Mouse (Mus musculus) stomach, embryonic 14.5 days (tissue): Measurements from ENCODE around the gene Cxcl10. TPM values are rescaled to one million over a fixed set of nuclear protein-coding genes. Genes with fewer than 3 reads are reported as not detected.

Source experiments
- ATAC-seq: fragments of 200-750 bp; cut with Nextera tagmentation; 2 replicates; pipeline ENCODE4 v1.8.0; 2017; ENCODE audit warnings: low read depth, moderate TSS enrichment; ENCODE audit not compliant: insufficient number of reproducible peaks, insufficient read depth, low FRiP score
- H3K27ac ChIP-seq: fragments of 300-500 bp; sonication (generic); 2 replicates; pipeline ENCODE4 v1.5.1; 2014; ENCODE audit warnings: mild to moderate bottlenecking, low read length, moderate library complexity, mixed read lengths
- H3K27me3 ChIP-seq: fragments of 300-500 bp; sonication (generic); 2 replicates; pipeline ENCODE4 v1.6.1; 2014; ENCODE audit warnings: low read length, control low read depth, mixed read lengths; ENCODE audit not compliant: control insufficient read depth, insufficient read depth
- H3K36me3 ChIP-seq: fragments of 300-500 bp; sonication (generic); 2 replicates; pipeline ENCODE4 v1.6.1; 2014; ENCODE audit warnings: mild to moderate bottlenecking, control low read depth, low read length, moderate library complexity, mixed read lengths; ENCODE audit not compliant: control insufficient read depth, insufficient read depth
- H3K4me1 ChIP-seq: fragments of 300-500 bp; sonication (generic); 2 replicates; pipeline ENCODE4 v1.6.1; 2014; ENCODE audit warnings: low read length, control low read depth, mixed read lengths; ENCODE audit not compliant: control insufficient read depth, insufficient read depth
- H3K4me2 ChIP-seq: fragments of 300-500 bp; sonication (generic); replicated peaks from 2 replicates; pipeline ENCODE4 v1.6.1; 2014; ENCODE audit warnings: low read depth, low read length, control low read depth
- H3K4me3 ChIP-seq: fragments of 300-500 bp; sonication (generic); 2 replicates; pipeline ENCODE4 v1.5.1; 2014; ENCODE audit warnings: low read depth, low read length, control low read depth
- H3K9ac ChIP-seq: fragments of 300-500 bp; sonication (generic); replicated peaks from 2 replicates; pipeline ENCODE4 v1.6.1; 2014; ENCODE audit warnings: low read depth, mild to moderate bottlenecking, control low read depth, low read length, moderate library complexity, mixed read lengths
- H3K9me3 ChIP-seq: fragments of 300-500 bp; sonication (generic); 2 replicates; pipeline ENCODE4 v1.6.1; 2016; ENCODE audit warnings: low read depth, low read length, control low read depth; ENCODE audit not compliant: control insufficient read depth
- WGBS: fragments of 180-500 bp; shearing (Covaris S2); extraction: QIAGEN DNeasy Blood & Tissue Kit; methylation state at CpG from one replicate; pipeline ENCODE4 v1.1.7; 2014; 5-methylcytosine and 5-hydroxymethylcytosine counted together
- polyA plus RNA-seq: library from polyadenylated mRNA; unstranded; fragments of >200 nt; fragmentation: Nextera tagmentation; extraction: Ambion mirVana; gene quantifications from 2 replicates; pipeline ENCODE4 v1.2.1, GENCODE M21; 2014

Cxcl10 gene
- polyA plus RNA-seq, result 0.54 and 0.94 TPM in 2 replicates

- no peaks in the 10 kb centered on the region for H3K36me3 ChIP-seq
- peak within 1 kb of the TSS; percentile 17; the same call in 1 of the 2 replicates for H3K4me3 ChIP-seq
- H3K9me3 ChIP-seq, result no peaks in the 10 kb centered on the region
- H3K27me3 ChIP-seq, result no peaks in the 10 kb centered on the region
- no peaks in the 10 kb centered on the region for H3K4me1 ChIP-seq
- H3K27ac ChIP-seq, result no peak within 1 kb of the TSS
- peak; percentile 63; the same call in 1 of the 2 replicates for ATAC-seq
- H3K9ac ChIP-seq, result no peak within 1 kb of the TSS
- H3K4me2 ChIP-seq, result peak within 1 kb of the TSS; percentile 50
- WGBS, result 13% methylated on average over 14 of the region's 14 CpGs
Observed at GRCm38 (mm10) chr5:92348794-92349413, at the start of gene Cxcl10. Gene Cxcl10 (minus strand): TSS chr5:92348889.

GRCm38 (mm10) chr5:92398153-92398552 lies 49.5 kb upstream of the Cxcl10 start:
- ATAC-seq, result peak; percentile 68
- Histone ChIP-seq H3K4me2 (no peak overlapping the region), H3K9me3 (no peaks in the 10 kb centered on the region), H3K27ac (no peak overlapping the region), H3K4me1 (no peaks in the 10 kb centered on the region), H3K36me3 (no peaks in the 10 kb centered on the region), H3K4me3 (no peak overlapping the region), H3K9ac (no peak overlapping the region), H3K27me3 (0 out of 2 replicates have a peak, but pooled peaks cover 4% of the 10 kb centered on the region)
- WGBS, result 23% methylated on average over 5 of the region's 5 CpGs

GRCm38 (mm10) chr5:92396476-92396875 lies 47.8 kb upstream of the Cxcl10 start:
- Histone ChIP-seq H3K4me2 (no peak overlapping the region), H3K9me3 (no peaks in the 10 kb centered on the region), H3K27ac (no peak overlapping the region), H3K9ac (no peak overlapping the region), H3K4me1 (no peaks in the 10 kb centered on the region), H3K36me3 (no peaks in the 10 kb centered on the region), H3K4me3 (no peak overlapping the region), H3K27me3 (peaks cover 7% of the 10 kb centered on the region; the same call in 1 of the 2 replicates)
- no peak for ATAC-seq
- 80% methylated on average over 6 of the region's 6 CpGs for WGBS

- Histone ChIP-seq H3K9me3 (no peaks in the 10 kb centered on the region), H3K27me3 (peaks cover 8% of the 10 kb centered on the region; the same call in 1 of the 2 replicates), H3K9ac (no peak overlapping the region), H3K36me3 (no peaks in the 10 kb centered on the region), H3K4me1 (no peaks in the 10 kb centered on the region), H3K4me2 (no peak overlapping the region), H3K27ac (no peak overlapping the region), H3K4me3 (no peak overlapping the region)
- WGBS, result 80% methylated on average over 3 of the region's 3 CpGs
- ATAC-seq, result no peak
Observed at GRCm38 (mm10) chr5:92395764-92396163, 47.1 kb upstream of the Cxcl10 start.

- ATAC-seq, result no peak
- Histone ChIP-seq H3K4me2 (no peak overlapping the region), H3K9ac (no peak overlapping the region), H3K9me3 (no peaks in the 10 kb centered on the region), H3K27me3 (peaks cover 8% of the 10 kb centered on the region; the same call in 1 of the 2 replicates), H3K36me3 (no peaks in the 10 kb centered on the region), H3K4me1 (no peaks in the 10 kb centered on the region), H3K4me3 (no peak overlapping the region), H3K27ac (no peak overlapping the region)
- WGBS, result 57% methylated on average over 10 of the region's 10 CpGs
Observed at GRCm38 (mm10) chr5:92393863-92394262, 45.2 kb upstream of the Cxcl10 start.

- WGBS, result 39% methylated on average over 18 of the region's 18 CpGs
- ATAC-seq, result no peak
Observed at GRCm38 (mm10) chr5:92392542-92392941, 43.9 kb upstream of the Cxcl10 start.

GRCm38 (mm10) chr5:92390615-92391014 lies 41.9 kb upstream of the Cxcl10 start:
- Histone ChIP-seq H3K9ac (no peak overlapping the region), H3K4me2 (no peak overlapping the region), H3K27me3 (peaks cover 8% of the 10 kb centered on the region; the same call in 1 of the 2 replicates), H3K36me3 (no peaks in the 10 kb centered on the region), H3K4me1 (no peaks in the 10 kb centered on the region), H3K27ac (no peak overlapping the region), H3K9me3 (no peaks in the 10 kb centered on the region), H3K4me3 (no peak overlapping the region)
- no peak for ATAC-seq
- 64% methylated on average over 8 of the region's 8 CpGs for WGBS

More at GRCm38 (mm10) chr5:92392542-92392941, 43.9 kb upstream of the Cxcl10 start:
- no peaks in the 10 kb centered on the region for H3K9me3 ChIP-seq
- peak overlapping the region; percentile 19; the same call in 1 of the 2 replicates for H3K4me3 ChIP-seq
- H3K4me1 ChIP-seq, result no peaks in the 10 kb centered on the region
- H3K4me2 ChIP-seq, result peak overlapping the region; percentile 24
- H3K27me3 ChIP-seq, result peaks cover 8% of the 10 kb centered on the region; the same call in 1 of the 2 replicates
- no peak overlapping the region for H3K27ac ChIP-seq
- no peaks in the 10 kb centered on the region for H3K36me3 ChIP-seq
- H3K9ac ChIP-seq, result no peak overlapping the region

GRCm38 (mm10) chr5:92389977-92390376 lies 41.3 kb upstream of the Cxcl10 start:
- no peak overlapping the region for H3K27ac ChIP-seq
- H3K9ac ChIP-seq, result no peak overlapping the region
- no peaks in the 10 kb centered on the region for H3K9me3 ChIP-seq
- H3K4me1 ChIP-seq, result no peaks in the 10 kb centered on the region
- no peak for ATAC-seq
- no peaks in the 10 kb centered on the region for H3K36me3 ChIP-seq
- peaks cover 8% of the 10 kb centered on the region; the same call in 1 of the 2 replicates for H3K27me3 ChIP-seq
- WGBS, result 56% methylated on average over 2 of the region's 2 CpGs
- H3K4me3 ChIP-seq, result no peak overlapping the region
- H3K4me2 ChIP-seq, result no peak overlapping the region
